Mouse (Mus musculus): ENCODE results near the gene Tent4a.

DNA sequence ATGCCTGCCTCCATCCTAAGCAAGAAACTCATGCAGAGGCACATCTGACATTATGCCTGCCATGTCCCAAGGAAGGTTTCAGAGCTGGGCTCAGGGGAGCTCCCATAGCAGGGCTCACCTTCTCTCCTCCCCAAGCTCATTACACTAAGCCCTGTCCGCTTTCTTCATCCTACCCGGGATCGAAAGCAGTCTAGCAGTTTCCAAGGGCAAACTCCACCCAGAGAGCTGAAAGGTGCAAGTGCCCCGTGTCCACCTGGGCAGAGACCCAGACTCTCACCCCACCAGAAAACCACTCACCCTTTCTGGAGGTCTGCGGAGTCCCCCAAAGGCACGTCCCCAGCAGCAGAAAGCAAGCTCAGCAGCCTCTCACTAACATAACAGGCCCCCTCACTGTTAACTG, 3.5 kb downstream of the Tent4a start:
- no peak for TF ChIP-seq CTCF (IDR thresholded peaks at IDR 0.05; ENCODE audit: borderline replicate concordance, extremely low read depth, insufficient read depth, insufficient read length)
- no peak for TF ChIP-seq POLR2A (IDR thresholded peaks at IDR 0.05; ENCODE audit: borderline replicate concordance, extremely low read depth, insufficient read depth, insufficient read length, poor library complexity, severe bottlenecking)

Measured in brain, embryonic 14.5 days (tissue).